Mouse (Mus musculus) kidney, embryonic 15.5 days (tissue): ENCODE data around the gene Ifitm1. TPM values are rescaled to one million over a fixed set of nuclear protein-coding genes. Genes with fewer than 3 reads are reported as not detected.

Source experiments
- ATAC-seq: fragments of 200-750 bp; cut with Nextera tagmentation; replicated peaks from 2 replicates; pipeline ENCODE4 v1.8.0; 2017; ENCODE audit warnings: moderate TSS enrichment; ENCODE audit not compliant: low FRiP score
- H3K27ac ChIP-seq: fragments of 300-500 bp; sonication (generic); 2 replicates; pipeline ENCODE4 v1.5.1; 2015; ENCODE audit warnings: mild to moderate bottlenecking, inconsistent platforms
- H3K27me3 ChIP-seq: fragments of 300-500 bp; sonication (generic); 2 replicates; pipeline ENCODE4 v1.6.1; 2015; ENCODE audit warnings: inconsistent platforms
- H3K36me3 ChIP-seq: fragments of 300-500 bp; sonication (generic); 2 replicates; pipeline ENCODE4 v1.6.1; 2015; ENCODE audit warnings: inconsistent platforms
- H3K4me1 ChIP-seq: fragments of 300-500 bp; sonication (generic); 2 replicates; pipeline ENCODE4 v1.6.1; 2015; ENCODE audit warnings: inconsistent platforms
- H3K4me2 ChIP-seq: fragments of 300-500 bp; sonication (generic); 2 replicates; pipeline ENCODE4 v1.6.1; 2015; ENCODE audit warnings: moderate library complexity, mild to moderate bottlenecking, inconsistent platforms
- H3K4me3 ChIP-seq: fragments of 300-500 bp; sonication (generic); replicated peaks from 2 replicates; pipeline ENCODE4 v1.5.1; 2015; ENCODE audit warnings: mild to moderate bottlenecking, inconsistent platforms
- H3K9ac ChIP-seq: fragments of 300-500 bp; sonication (generic); 2 replicates; pipeline ENCODE4 v1.6.1; 2015; ENCODE audit warnings: mild to moderate bottlenecking, inconsistent platforms
- H3K9me3 ChIP-seq: fragments of 300-500 bp; sonication (generic); replicated peaks from 2 replicates; pipeline ENCODE4 v1.6.1; 2016; ENCODE audit warnings: inconsistent platforms
- WGBS: fragments of 180-500 bp; shearing (Covaris S2); methylation state at CpG from one replicate; pipeline ENCODE4 v1.1.7; 2015; ENCODE audit warnings: mixed read lengths; 5-methylcytosine and 5-hydroxymethylcytosine counted together
- polyA plus RNA-seq: library from polyadenylated mRNA; unstranded; fragments of >200 nt; fragmentation: Nextera tagmentation; extraction: Ambion mirVana; gene quantifications from 2 replicates; pipeline ENCODE4 v1.2.1, GENCODE M21; 2015

Ifitm1 gene
- polyA plus RNA-seq, 1 experiment from 2014 or later = 59.7 TPM

DNA sequence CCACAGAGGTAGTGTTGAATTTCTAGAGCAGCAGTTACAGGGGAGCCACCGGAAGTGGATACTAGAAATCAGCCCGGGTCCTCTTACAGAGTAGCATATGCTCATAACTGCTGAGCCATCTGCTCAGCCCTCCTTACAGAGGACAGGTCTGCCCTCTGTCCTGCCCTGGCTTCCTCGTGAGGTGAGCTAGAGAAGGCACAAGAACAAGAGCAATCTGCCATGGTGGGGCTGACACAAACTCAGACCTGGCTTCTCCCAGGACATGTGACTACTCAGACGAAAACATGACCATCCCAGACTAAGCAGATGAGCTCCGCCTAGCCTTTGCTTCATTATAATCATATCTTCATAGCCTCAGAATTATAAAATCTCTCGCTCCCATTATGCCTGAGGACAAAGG, 15.3 kb upstream of the Ifitm1 start:
- peaks cover 42% of the 10 kb centered on the region for H3K36me3 ChIP-seq
- H3K9me3 ChIP-seq = no peaks in the 10 kb centered on the region
- 62% methylated on average over 6 of the region's 6 CpGs for WGBS
- no peak overlapping the region for H3K4me2 ChIP-seq
- no peak overlapping the region for H3K4me3 ChIP-seq
- H3K27ac ChIP-seq = peak overlapping the region; percentile 78; the same call in 1 of the 2 replicates
- H3K9ac ChIP-seq = no peak overlapping the region
- peaks cover 65% of the 10 kb centered on the region for H3K4me1 ChIP-seq
- no peak for ATAC-seq
- no peaks in the 10 kb centered on the region for H3K27me3 ChIP-seq

DNA sequence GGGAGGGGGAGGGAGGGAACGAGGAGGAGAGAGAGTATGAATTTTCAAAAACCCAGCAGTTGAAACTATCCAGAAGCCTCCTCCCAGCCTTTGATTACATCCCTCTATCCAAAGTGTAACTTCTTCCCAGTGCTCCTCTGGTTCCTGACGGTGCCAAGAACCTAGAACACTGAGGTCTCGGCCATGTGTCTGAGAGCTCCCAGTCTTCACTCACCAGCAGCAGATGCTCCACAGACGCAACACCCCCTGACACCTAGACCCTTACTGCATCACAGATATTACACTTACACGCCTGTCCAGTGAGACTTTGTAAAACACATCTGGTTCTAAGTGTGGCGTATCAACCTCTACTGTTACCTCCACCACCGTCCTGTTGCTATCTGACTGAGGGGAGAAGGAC, 14.6 kb upstream of the Ifitm1 start:
- no peak overlapping the region for H3K9ac ChIP-seq
- peaks cover 65% of the 10 kb centered on the region for H3K4me1 ChIP-seq
- no peaks in the 10 kb centered on the region for H3K9me3 ChIP-seq
- H3K4me2 ChIP-seq = no peak overlapping the region
- ATAC-seq = no peak
- H3K27me3 ChIP-seq = no peaks in the 10 kb centered on the region
- H3K27ac ChIP-seq = peak overlapping the region; percentile 22; the same call in 1 of the 2 replicates
- H3K36me3 ChIP-seq = peaks cover 35% of the 10 kb centered on the region
- 80% methylated on average over 7 of the region's 7 CpGs for WGBS
- no peak overlapping the region for H3K4me3 ChIP-seq

DNA sequence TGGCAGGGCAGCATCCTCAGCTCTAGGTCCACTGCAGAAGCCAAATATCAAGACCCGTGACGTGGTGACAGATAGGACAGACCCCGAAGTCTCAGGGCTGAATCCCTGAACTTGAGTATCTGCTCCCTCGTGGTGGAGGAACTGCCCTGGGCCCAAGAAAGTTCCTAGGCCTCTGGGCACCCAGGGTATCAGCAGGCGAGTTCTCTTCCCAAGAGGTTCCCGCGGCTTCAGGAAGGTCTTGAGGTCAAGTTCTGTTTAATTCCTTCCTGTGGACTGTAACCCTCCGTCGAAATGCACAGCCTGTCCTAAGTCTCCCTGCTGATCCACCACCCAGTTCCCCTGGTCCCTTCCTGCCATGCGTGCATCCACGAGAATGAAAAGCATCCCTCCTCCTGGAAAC, 13.9 kb upstream of the Ifitm1 start:
- Histone ChIP-seq H3K9me3 (no peaks in the 10 kb centered on the region), H3K36me3 (peaks cover 28% of the 10 kb centered on the region), H3K27ac (no peak overlapping the region), H3K4me2 (peak overlapping the region; percentile 88), H3K9ac (no peak overlapping the region), H3K4me3 (0 out of 2 replicates have a peak overlapping the region, but pooled peaks have one; percentile 59), H3K4me1 (peaks cover 65% of the 10 kb centered on the region), H3K27me3 (no peaks in the 10 kb centered on the region)
- WGBS = 77% methylated on average over 11 of the region's 11 CpGs
- ATAC-seq = no peak

DNA sequence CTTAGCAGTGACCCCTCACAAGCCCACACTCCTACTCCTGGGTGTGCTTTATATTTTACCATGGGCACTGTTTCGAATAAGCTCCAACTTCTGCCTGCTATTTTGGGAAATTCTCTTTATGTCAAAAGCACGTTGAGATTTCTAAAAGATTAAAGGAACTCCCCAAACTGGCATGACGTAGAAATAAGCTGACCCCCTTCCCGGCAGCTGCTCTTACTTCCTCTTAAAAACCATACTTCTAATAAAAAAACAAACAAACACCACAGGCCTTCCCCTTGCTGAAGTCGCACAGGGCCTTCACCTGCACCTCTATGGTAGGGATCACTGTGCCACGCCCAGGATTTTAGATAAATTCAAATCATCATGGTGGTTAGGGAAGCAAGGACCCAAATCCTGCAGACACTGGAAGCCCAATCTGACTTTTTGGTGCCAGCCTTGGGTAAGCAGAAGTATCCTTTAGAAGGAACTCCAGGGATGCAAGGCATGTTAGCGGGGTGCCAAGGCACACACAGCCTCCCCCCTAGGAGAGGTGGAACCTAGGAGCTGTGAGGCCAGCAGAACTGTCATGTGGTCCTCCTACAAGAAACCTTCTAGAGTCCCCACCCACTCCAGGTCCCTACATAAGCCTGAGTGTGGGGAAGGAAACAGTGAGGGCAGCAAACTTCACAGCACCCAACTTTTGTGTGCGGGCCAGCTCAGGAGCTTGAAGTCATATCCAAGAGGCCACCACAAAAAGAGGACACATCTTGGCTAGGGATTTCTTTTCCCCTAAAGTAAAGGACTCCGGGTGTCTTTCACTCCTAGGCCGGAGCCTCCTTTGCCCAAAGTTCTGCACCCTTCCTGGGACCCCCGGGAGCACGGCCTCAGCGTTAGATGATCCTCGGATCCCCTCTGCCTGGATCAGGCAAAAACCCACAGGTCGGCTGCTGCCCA, 13.0 kb upstream of the Ifitm1 start:
- peak overlapping the region; percentile 70 for H3K9ac ChIP-seq
- 52% methylated on average over 15 of the region's 15 CpGs for WGBS
- H3K4me3 ChIP-seq = peak overlapping the region; percentile 59
- H3K27me3 ChIP-seq = no peaks in the 10 kb centered on the region
- peak overlapping the region; percentile 88 for H3K4me2 ChIP-seq
- peaks cover 71% of the 10 kb centered on the region for H3K4me1 ChIP-seq
- peak overlapping the region; percentile 25 for H3K27ac ChIP-seq
- no peak for ATAC-seq
- no peaks in the 10 kb centered on the region for H3K9me3 ChIP-seq
- H3K36me3 ChIP-seq = peaks cover 19% of the 10 kb centered on the region

DNA sequence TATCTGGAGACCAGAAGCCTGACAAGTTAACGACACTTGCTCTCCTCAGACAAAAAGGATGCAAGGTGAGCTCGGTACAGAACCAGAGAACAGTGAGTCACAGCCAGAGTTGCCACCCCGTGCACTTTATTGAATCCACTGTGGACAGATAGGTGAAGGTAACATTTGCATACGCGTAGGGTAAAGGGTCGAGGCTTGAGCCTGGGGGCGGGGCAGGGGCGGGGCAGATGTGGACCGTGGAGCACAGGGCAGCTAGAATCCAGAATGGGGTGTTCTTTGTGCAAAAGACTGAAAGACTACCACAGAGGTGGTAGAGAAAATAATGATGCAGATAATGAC, 12.3 kb upstream of the Ifitm1 start:
- H3K27ac ChIP-seq = peak overlapping the region; percentile 94
- 2% methylated on average over 9 of the region's 9 CpGs for WGBS
- ATAC-seq = 0 out of 2 replicates have a peak, but pooled peaks have one; percentile 23
- peaks cover 13% of the 10 kb centered on the region; the same call in 1 of the 2 replicates for H3K36me3 ChIP-seq
- no peaks in the 10 kb centered on the region for H3K9me3 ChIP-seq
- H3K4me1 ChIP-seq = peaks cover 76% of the 10 kb centered on the region
- H3K27me3 ChIP-seq = no peaks in the 10 kb centered on the region
- H3K4me2 ChIP-seq = peak overlapping the region; percentile 88
- H3K4me3 ChIP-seq = peak overlapping the region; percentile 59
- peak overlapping the region; percentile 70 for H3K9ac ChIP-seq

DNA sequence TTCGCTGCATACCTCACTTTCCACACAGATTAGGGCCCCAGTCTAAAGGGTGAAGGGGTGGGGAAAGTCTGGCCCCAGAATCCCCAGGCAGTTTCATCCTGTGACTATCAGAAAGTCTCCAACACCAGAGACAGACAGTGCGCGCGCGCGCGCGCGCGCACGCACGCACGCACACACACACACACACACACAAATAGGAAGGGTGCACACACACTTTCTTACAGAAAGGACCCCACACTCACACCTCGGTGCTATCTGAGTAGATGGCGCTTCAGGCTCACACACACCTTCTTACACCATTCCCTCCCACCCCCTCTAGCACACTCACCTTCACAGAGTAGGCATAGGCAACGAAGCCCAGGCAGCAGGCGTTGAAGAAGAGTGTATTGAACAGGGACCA, 11.7 kb upstream of the Ifitm1 start:
- peak; percentile 33 for ATAC-seq
- Histone ChIP-seq H3K9me3 (no peaks in the 10 kb centered on the region), H3K4me3 (peak overlapping the region; percentile 59), H3K27ac (peak overlapping the region; percentile 94), H3K4me2 (peak overlapping the region; percentile 88), H3K9ac (peak overlapping the region; percentile 70), H3K27me3 (no peaks in the 10 kb centered on the region), H3K4me1 (peaks cover 72% of the 10 kb centered on the region), H3K36me3 (peaks cover 9% of the 10 kb centered on the region; the same call in 1 of the 2 replicates)
- under 1% methylated on average over 17 of the region's 17 CpGs for WGBS

DNA sequence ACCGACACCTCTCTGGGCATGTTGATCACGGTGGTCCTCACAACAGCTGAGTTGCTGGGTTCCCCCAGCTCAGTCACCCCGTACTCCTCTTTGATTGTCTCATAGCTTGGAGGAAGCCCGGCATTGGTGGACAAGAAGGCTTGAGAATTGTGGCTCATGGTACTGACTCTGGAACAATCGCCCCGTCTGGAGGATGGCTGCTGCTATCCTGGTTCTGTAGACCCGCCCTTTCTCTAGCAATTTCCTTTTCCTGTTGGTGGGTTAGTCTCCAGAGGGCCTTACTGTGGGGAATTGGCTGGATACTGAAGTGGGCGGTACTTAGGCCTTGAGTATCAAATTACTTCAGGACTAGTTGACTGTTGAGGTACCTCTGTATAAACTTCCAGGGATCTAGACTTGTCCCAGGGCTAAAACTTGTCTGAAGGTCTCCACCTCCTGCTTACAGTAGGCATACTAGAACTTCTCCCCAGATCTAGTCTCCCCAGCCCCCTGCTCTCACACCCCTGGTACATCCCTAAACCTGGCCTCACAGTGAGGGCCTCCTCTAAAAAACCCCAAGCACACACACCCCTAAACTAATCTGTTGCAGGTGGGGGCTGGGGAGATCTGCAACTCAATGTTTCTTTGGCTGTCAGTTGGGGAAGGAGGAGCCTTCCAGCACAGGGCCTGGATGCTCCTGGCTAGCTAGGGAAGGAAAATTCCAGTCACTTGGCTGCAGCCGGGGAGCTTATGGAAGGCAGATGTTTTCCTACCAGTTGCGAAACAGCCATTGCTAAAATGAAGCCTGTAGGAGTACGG, 11.1 kb upstream of the Ifitm1 start, which contains the start of the genes Gm45717 and Ifitm2:
Gene Gm45717 (minus strand): TSS at position 180 of the 798 bp plus-strand sequence.
Gene Ifitm2 (minus strand): TSS at position 230 of the 798 bp plus-strand sequence.
- WGBS = 9% methylated on average over 11 of the region's 11 CpGs
- no peaks in the 10 kb centered on the region for H3K27me3 ChIP-seq
- H3K9me3 ChIP-seq = no peaks in the 10 kb centered on the region
- peaks cover 9% of the 10 kb centered on the region; the same call in 1 of the 2 replicates for H3K36me3 ChIP-seq
- H3K27ac ChIP-seq = peak within 1 kb of the TSS; percentile 94
- peak within 1 kb of the TSS; percentile 59 for H3K4me3 ChIP-seq
- H3K4me2 ChIP-seq = peak within 1 kb of the TSS; percentile 88
- H3K9ac ChIP-seq = peak within 1 kb of the TSS; percentile 70
- ATAC-seq = peak; percentile 89
- peaks cover 65% of the 10 kb centered on the region for H3K4me1 ChIP-seq

DNA sequence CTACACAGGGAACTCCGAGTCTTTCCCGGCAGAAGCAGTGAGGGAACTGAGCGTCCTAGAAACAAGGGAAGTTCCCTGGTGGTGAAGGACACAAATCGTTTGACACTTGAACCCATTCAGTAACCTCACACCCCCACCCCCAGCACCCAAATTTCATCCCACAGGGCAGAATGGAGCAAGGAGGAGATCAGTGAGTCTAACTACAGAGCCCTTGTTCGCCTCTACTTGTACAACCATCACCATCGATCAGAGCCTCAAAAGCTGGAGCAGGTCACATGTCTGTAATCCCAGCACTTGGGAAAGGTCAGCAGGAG, 10.5 kb upstream of the Ifitm1 start:
- H3K4me1 ChIP-seq = peaks cover 60% of the 10 kb centered on the region
- H3K4me3 ChIP-seq = no peak overlapping the region
- peak overlapping the region; percentile 12; the same call in 1 of the 2 replicates for H3K9ac ChIP-seq
- H3K27ac ChIP-seq = peak overlapping the region; percentile 94
- no peak for ATAC-seq
- H3K4me2 ChIP-seq = peak overlapping the region; percentile 88
- 39% methylated on average over 6 of the region's 6 CpGs for WGBS
- H3K27me3 ChIP-seq = no peaks in the 10 kb centered on the region
- H3K9me3 ChIP-seq = no peaks in the 10 kb centered on the region
- peaks cover 9% of the 10 kb centered on the region; the same call in 1 of the 2 replicates for H3K36me3 ChIP-seq

DNA sequence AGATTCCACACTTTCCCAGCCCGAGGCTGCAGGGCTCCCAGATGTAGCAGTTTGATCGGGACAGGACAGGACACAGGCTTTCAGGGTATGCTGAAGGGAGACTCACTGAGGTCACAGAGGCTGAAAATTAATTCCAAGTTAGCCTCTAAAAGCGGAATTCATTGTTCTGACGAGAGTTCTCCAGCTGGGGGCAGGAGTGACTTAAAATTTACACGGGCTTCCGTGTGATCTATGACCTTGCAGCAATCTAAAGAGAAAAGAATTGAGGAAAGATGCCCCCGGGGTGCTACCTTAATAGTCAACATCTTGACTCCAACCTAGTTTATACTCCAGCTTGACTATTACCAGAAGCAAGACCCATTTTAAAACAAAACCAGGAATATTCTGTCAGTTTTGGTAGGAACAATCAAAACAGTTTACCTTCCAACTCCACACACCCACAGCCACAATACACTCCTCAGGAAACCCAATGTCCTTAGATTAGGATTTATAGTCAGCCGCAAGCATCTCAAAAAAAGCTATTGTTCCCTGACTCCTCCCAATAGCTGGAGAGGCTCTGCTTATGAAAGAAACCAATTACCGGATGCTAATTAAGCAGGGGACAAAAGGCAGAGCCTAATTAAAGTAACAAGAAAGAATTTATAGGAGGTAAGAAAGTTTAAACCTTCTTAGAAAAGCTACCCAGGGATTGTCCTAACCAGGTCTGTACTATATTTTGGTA, 7.7 kb upstream of the Ifitm1 start:
- Histone ChIP-seq H3K9me3 (no peaks in the 10 kb centered on the region), H3K4me3 (no peak overlapping the region), H3K27me3 (no peaks in the 10 kb centered on the region), H3K4me1 (peaks cover 32% of the 10 kb centered on the region), H3K9ac (peak overlapping the region; percentile 21; the same call in 1 of the 2 replicates), H3K36me3 (no peaks in the 10 kb centered on the region), H3K27ac (0 out of 2 replicates have a peak overlapping the region, but pooled peaks have one; percentile 46), H3K4me2 (no peak overlapping the region)
- ATAC-seq = no peak
- 5% methylated on average over 9 of the region's 9 CpGs for WGBS

DNA sequence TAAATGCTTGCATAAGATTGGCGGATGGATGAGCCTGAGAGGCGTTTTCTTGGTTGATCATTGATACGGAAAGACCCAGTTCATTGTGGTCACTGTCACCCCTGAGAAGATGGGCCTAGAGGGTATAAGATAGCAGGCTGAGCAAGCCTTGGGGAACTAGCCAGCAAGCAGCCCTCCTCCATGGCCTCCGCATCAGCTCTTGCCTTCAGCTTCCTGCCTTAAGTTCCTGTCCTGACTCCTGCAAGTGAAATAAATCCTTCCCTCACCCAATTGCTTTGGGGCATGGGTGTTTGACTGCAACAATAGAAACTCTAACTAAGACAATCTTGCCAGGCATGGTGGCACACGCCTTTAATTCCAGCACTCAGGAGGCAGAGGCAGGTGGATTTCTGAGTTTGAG, 7.0 kb upstream of the Ifitm1 start:
- 73% methylated on average over 5 of the region's 5 CpGs for WGBS
- H3K27me3 ChIP-seq = no peaks in the 10 kb centered on the region

DNA sequence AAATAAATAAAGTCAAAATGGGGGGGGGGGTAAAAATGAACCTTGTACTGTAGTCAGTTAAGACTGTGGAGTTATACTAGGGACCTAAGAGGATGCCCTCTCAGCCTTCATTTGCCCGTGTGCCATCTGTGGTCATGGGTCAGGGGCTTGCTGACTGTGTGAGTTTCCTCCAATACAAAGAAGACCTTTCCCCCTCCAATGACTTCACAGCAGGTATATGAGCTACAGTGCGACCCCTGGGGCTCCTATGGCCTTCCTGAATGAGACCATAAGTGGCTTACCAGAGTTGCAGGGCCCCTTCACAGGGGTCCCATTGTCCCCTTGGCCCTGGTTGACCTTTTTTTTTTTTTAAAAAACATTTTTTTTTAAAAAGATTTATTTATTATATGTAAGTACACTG, 5.6 kb upstream of the Ifitm1 start:
- no peak for ATAC-seq
- WGBS = 73% methylated on average over 2 of the region's 2 CpGs
- Histone ChIP-seq H3K9ac (no peak overlapping the region), H3K27ac (no peak overlapping the region), H3K27me3 (no peaks in the 10 kb centered on the region), H3K4me2 (no peak overlapping the region), H3K36me3 (no peaks in the 10 kb centered on the region), H3K4me3 (no peak overlapping the region), H3K4me1 (peaks cover 15% of the 10 kb centered on the region), H3K9me3 (no peaks in the 10 kb centered on the region)

More for the DNA sequence above, 7.0 kb upstream of the Ifitm1 start:
- Histone ChIP-seq H3K36me3 (no peaks in the 10 kb centered on the region), H3K4me2 (no peak overlapping the region), H3K27ac (0 out of 2 replicates have a peak overlapping the region, but pooled peaks have one; percentile 0), H3K9ac (no peak overlapping the region), H3K4me3 (no peak overlapping the region), H3K4me1 (peaks cover 26% of the 10 kb centered on the region), H3K9me3 (no peaks in the 10 kb centered on the region)
- no peak for ATAC-seq
